Mouse (Mus musculus): Measurements from ENCODE around the gene Gm853. TPM values are rescaled to one million over a fixed set of nuclear protein-coding genes. Genes with fewer than 3 reads are reported as not detected.

Gm853 gene
- polyA plus RNA-seq, 1 experiment = not detected

DNA sequence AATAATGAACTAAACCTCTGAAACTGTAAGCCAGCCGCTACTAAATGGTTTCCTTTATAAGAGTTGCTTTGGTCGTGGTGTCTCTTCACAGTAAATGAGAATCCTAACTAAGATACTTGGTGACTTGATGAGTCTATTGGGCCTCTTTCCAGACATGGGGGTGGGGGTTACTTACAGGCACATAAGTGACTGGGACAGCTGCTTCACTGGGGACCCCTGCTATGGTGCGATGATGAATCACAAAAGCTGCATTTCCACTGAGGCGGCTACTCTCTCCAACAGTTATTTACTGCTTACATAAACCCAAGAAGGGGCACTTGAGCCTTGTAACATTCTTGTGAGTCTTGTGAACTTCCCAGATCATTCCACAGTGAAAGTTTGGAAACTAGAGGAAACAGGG lies 15.4 kb upstream of the Gm853 start:
- Histone ChIP-seq H3K27ac (ENCODE audit: insufficient read depth, low read depth, low read length) (no peak overlapping the region), H3K4me1 (ENCODE audit: control insufficient read depth, insufficient read depth, low read length) (peaks cover 3% of the 10 kb centered on the region; the same call in 1 of the 2 replicates), H3K4me3 (ENCODE audit: insufficient read depth, low read depth, low read length) (no peak overlapping the region)
- WGBS = 56% methylated on average over 4 of the region's 4 CpGs
- no peak for TF ChIP-seq CTCF (IDR thresholded peaks at IDR 0.05; ENCODE audit: insufficient read depth, low read depth, low read length)
- TF ChIP-seq POLR2A (IDR thresholded peaks at IDR 0.05; ENCODE audit: insufficient read depth, low read depth, low read length) = no peak

DNA sequence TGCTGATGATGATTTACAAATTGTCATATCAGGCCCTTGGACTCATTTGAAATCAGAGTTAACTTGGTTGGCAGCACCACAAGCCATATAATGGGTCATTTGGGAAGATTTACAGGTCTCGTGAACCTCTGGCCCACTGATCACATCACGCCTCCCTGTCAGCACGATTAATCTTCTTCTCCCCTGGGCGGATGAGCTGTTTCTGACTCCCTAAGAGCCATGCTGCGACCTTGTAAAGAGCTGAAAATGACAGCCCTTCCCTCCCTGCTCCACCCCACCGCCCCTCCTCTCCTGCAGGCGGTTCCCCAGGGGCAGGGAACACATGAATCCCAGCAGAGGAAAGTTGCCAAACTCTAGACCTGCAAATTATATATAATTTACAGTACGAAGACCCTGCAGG lies 14.2 kb upstream of the Gm853 start:
- Histone ChIP-seq H3K4me1 (ENCODE audit: control insufficient read depth, insufficient read depth, low read length) (peaks cover 3% of the 10 kb centered on the region; the same call in 1 of the 2 replicates), H3K27ac (ENCODE audit: insufficient read depth, low read depth, low read length) (no peak overlapping the region), H3K4me3 (ENCODE audit: insufficient read depth, low read depth, low read length) (no peak overlapping the region)
- TF ChIP-seq POLR2A (IDR thresholded peaks at IDR 0.05; ENCODE audit: insufficient read depth, low read depth, low read length) (no peak), CTCF (IDR thresholded peaks at IDR 0.05; ENCODE audit: insufficient read depth, low read depth, low read length) (no peak)
- 56% methylated on average over 8 of the region's 8 CpGs for WGBS

DNA sequence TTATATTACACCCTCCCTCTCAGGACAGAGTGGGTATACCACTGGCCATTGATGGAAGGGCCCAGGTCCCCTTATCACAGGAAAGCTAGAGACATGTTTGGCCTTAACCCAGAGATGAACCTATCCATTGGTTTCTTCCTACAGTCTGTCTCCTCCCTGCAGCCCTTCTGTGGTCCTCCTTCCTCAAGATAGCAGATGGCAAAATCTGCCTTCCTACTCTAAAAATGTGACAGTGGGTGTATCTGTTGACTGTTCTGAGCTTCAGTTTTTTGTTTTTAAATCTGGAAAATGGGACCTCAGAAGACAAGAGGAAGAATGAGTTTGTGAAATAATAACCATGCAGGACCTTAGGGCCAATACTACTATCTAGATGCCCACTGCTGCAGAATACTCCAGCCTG lies 1.9 kb upstream of the Gm853 start:
- TF ChIP-seq POLR2A (IDR thresholded peaks at IDR 0.05; ENCODE audit: insufficient read depth, low read depth, low read length) (no peak), CTCF (IDR thresholded peaks at IDR 0.05; ENCODE audit: insufficient read depth, low read depth, low read length) (no peak)
- Histone ChIP-seq H3K27ac (ENCODE audit: insufficient read depth, low read depth, low read length) (no peak overlapping the region), H3K4me3 (ENCODE audit: insufficient read depth, low read depth, low read length) (no peak overlapping the region), H3K4me1 (ENCODE audit: control insufficient read depth, insufficient read depth, low read length) (no peaks in the 10 kb centered on the region)

DNA sequence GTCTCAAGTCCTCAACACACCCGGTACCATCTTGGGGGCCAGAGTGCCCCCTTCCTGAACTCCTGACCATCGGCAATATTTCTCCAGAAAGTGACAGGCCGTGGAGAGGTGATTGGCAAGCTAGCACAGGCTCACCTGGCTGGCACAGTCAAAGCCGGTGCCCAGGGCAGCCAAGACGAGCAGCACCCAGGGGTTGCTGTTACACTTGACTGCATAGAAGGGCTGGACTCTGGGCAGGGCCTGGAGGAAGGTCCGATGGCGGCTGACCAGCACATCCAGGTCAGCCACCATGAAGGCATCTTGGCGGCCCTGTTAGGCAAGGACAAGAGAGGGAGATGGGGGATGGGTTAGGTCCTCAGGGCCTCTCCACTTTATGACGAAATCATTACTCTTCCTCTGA lies 2.0 kb downstream of the Gm853 start:
- Histone ChIP-seq H3K4me3 (ENCODE audit: insufficient read depth, low read depth, low read length) (no peak overlapping the region), H3K4me1 (ENCODE audit: control insufficient read depth, insufficient read depth, low read length) (no peaks in the 10 kb centered on the region), H3K27ac (ENCODE audit: insufficient read depth, low read depth, low read length) (no peak overlapping the region)
- TF ChIP-seq CTCF (IDR thresholded peaks at IDR 0.05; ENCODE audit: insufficient read depth, low read depth, low read length) = no peak
- TF ChIP-seq POLR2A (IDR thresholded peaks at IDR 0.05; ENCODE audit: insufficient read depth, low read depth, low read length) = no peak
- WGBS = 90% methylated on average over 9 of the region's 9 CpGs

DNA sequence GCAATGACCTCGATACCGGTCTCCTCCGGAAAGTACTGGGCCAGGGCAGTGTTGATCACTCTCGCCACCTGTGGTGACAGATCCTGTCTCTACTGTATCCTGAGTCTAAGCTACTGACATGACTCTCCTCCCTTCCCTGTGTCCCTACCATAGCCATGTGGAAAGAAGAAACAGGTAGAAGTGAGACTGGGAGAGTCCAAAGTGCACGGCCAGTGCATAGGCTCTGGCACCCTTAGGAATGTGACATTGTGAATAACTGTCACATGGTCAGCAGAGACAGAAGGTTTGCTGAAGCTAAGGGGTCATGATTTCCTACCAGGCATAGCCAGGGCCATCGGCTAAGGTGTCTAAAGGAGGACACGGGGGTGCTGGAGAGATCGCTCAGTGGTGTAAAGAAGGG lies 6.8 kb downstream of the Gm853 start:
- Histone ChIP-seq H3K4me1 (ENCODE audit: control insufficient read depth, insufficient read depth, low read length) (no peaks in the 10 kb centered on the region), H3K27ac (ENCODE audit: insufficient read depth, low read depth, low read length) (no peak overlapping the region), H3K4me3 (ENCODE audit: insufficient read depth, low read depth, low read length) (no peak overlapping the region)
- WGBS = 93% methylated on average over 8 of the region's 8 CpGs
- TF ChIP-seq POLR2A (IDR thresholded peaks at IDR 0.05; ENCODE audit: insufficient read depth, low read depth, low read length) (no peak), CTCF (IDR thresholded peaks at IDR 0.05; ENCODE audit: insufficient read depth, low read depth, low read length) (no peak)

DNA sequence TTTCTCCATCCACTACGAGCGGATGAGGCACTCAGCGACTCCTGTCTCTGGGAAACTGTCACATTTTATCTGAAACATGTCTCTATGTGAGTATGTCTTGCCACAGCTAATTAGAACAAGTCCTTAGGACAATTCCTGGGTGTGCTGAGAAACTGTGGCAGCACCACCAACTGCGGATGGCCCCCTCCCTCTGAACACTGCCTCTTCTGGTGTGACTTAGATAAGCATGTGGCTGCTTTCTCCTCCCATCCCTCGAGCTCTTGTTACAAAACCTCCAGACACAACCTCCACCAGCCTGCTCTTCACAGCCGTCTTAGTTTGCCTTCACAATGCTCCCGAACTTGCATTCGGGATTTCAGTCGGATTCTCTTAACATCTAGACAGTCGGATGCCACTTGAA lies 8.3 kb downstream of the Gm853 start:
- TF ChIP-seq CTCF (IDR thresholded peaks at IDR 0.05; ENCODE audit: insufficient read depth, low read depth, low read length) (no peak), POLR2A (IDR thresholded peaks at IDR 0.05; ENCODE audit: insufficient read depth, low read depth, low read length) (no peak)
- Histone ChIP-seq H3K4me1 (ENCODE audit: control insufficient read depth, insufficient read depth, low read length) (no peaks in the 10 kb centered on the region), H3K4me3 (ENCODE audit: insufficient read depth, low read depth, low read length) (no peak overlapping the region), H3K27ac (ENCODE audit: insufficient read depth, low read depth, low read length) (no peak overlapping the region)
- 78% methylated on average over 10 of the region's 10 CpGs for WGBS

DNA sequence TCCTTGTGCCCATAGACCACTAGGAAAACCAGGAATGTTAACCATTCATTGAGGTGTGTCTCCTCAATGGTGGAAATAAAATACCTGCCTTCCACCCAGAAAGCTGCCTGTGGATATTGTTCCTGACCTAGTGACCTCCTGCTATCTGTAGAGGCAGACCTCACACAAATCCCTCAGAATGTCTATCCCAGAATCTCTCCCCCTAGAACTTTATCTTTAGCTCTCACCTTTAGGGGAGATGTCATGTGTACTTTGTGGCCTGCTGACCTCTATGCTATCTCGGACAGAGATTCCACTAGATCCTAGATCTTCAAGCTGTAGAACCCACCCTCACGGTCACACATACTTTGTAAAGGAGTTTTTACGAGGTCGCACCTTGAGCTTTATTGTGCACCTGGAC lies 9.0 kb downstream of the Gm853 start:
- Histone ChIP-seq H3K4me3 (ENCODE audit: insufficient read depth, low read depth, low read length) (no peak overlapping the region), H3K4me1 (ENCODE audit: control insufficient read depth, insufficient read depth, low read length) (no peaks in the 10 kb centered on the region), H3K27ac (ENCODE audit: insufficient read depth, low read depth, low read length) (no peak overlapping the region)
- WGBS = 96% methylated on average over 4 of the region's 4 CpGs
- TF ChIP-seq CTCF (IDR thresholded peaks at IDR 0.05; ENCODE audit: insufficient read depth, low read depth, low read length) = no peak
- TF ChIP-seq POLR2A (IDR thresholded peaks at IDR 0.05; ENCODE audit: insufficient read depth, low read depth, low read length) = no peak

DNA sequence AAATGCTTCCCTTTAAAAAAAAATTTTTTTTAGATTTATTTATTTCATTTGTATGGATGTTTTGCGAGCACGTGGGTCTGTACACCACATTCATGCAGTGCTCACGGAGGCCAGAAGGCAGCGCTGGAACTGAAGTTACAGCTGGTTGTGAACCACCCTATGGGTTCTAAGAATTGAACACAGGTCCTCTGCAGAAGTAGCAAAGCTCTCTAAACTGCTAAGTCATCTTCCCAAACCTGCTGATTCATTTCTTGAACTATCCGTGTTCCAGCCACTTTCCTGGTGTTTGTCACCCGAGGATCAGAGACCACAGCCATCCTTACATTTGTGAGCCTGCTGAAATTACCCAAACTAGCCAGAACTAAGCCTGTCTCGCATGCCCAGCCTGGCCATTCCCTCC lies 9.8 kb downstream of the Gm853 start:
- TF ChIP-seq CTCF (IDR thresholded peaks at IDR 0.05; ENCODE audit: insufficient read depth, low read depth, low read length) = no peak
- no peak for TF ChIP-seq POLR2A (IDR thresholded peaks at IDR 0.05; ENCODE audit: insufficient read depth, low read depth, low read length)
- WGBS = 83% methylated on average over 7 of the region's 7 CpGs
- no peaks in the 10 kb centered on the region for H3K4me1 ChIP-seq (ENCODE audit: control insufficient read depth, insufficient read depth, low read length)
- H3K4me3 ChIP-seq (ENCODE audit: insufficient read depth, low read depth, low read length) = no peak overlapping the region
- H3K27ac ChIP-seq (ENCODE audit: insufficient read depth, low read depth, low read length) = no peak overlapping the region

DNA sequence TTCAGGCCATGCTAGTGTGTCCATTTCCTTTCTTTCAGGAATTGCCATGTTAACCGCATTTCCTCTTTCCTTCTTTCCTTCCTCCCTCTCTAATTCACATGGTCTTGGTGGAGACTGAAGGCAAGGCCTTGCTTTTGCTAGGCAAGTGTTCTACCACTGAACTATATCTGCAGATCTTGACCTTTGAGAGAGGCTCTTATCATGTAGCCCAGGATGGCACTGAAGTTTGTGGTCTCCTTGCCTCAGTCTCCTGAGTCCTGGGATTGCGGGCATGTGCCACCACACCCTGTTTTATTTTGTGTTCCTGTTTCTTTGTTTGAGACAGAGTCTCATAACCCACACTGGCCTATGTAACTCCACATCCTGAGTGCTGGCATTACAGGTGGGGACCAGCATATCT lies 10.3 kb downstream of the Gm853 start:
- H3K27ac ChIP-seq (ENCODE audit: insufficient read depth, low read depth, low read length) = no peak overlapping the region
- WGBS = 96% methylated on average over 2 of the region's 2 CpGs
- H3K4me1 ChIP-seq (ENCODE audit: control insufficient read depth, insufficient read depth, low read length) = no peaks in the 10 kb centered on the region
- no peak overlapping the region for H3K4me3 ChIP-seq (ENCODE audit: insufficient read depth, low read depth, low read length)
- TF ChIP-seq POLR2A (IDR thresholded peaks at IDR 0.05; ENCODE audit: insufficient read depth, low read depth, low read length) = no peak
- no peak for TF ChIP-seq CTCF (IDR thresholded peaks at IDR 0.05; ENCODE audit: insufficient read depth, low read depth, low read length)
